Mouse (Mus musculus): ENCODE results near the gene Ano7.

The Ano7 gene

GRCm38 (mm10) chr1:93453721-93454255, 80.1 kb downstream of the Ano7 start:
- DNase-seq = no peak

All from thymus, postnatal 25 days (tissue).